Mouse (Mus musculus): ENCODE results near the gene Nlrp9c.
"Not testable (repeated sequence)": the region's sequence is repeated elsewhere in the genome, so short reads cannot be mapped to it uniquely, and the experiment has no call there.

- peak; percentile 45 for TF ChIP-seq CTCF (conservative IDR thresholded peaks at IDR 0.05; ENCODE audit: low read length)
- TF ChIP-seq POU5F1, NANOG (IDR thresholded peaks at IDR 0.05; ENCODE audit: borderline replicate concordance, low read length): not testable (repeated sequence)
These were observed 83.1 kb downstream of the Nlrp9c start for GRCm38 (mm10) chr7:26320361-26320760.

All from E14TG2a.4 (cell line).